Mouse (Mus musculus): Measurements from ENCODE around the gene Hdlbp.
A peak's percentile ranks its signal among the peaks of the same experiment; 100 is the strongest.
"Not testable (repeated sequence)": the region's sequence is repeated elsewhere in the genome, so short reads cannot be mapped to it uniquely, and the experiment has no call there.

Gene Hdlbp

DNA sequence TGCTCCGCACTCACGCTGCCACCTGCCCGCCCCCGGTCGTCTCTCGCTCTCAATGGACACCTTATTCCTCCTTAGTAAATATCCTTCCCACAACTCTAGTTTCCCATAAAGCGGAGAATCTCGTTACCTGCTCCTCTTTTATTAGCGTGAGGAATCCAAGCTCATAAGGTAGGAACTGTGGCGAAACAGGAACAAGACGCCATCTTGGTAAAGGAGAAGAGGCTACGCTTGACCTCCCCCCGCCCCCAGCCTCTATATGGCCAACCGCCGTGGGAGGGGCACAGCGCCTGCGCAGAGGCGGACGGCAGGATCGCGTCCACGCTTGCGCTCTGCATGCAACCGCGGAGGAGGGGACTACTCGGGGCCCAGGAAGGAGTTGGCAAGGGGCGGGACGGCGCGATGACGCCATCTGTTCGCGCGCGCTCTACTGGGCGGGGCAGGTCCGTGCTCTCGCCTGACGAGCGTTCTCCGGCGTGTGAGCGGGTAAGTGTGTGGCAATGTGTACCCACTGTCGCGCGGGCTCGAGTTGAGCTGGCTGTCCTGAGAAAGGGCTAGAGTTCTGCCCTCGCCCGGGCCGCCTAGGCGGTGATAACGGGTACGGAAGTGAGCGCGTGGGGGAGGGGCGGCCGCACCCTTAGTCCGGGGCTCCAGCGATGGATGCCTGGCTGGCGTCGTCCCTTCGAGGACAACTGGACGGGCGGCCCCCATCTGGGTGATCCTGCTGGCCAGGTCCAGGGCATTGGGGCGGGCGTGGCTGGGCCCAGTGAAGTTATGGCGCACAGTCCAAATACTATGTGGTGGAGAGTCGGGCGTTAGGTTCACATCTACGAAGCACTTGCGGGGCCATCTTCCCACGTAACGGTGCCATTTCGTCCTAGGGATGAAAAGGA, at the start of gene Hdlbp:
Gene Hdlbp, minus strand, starts transcription at position 230 of the 890 bp plus-strand sequence.
- DNase-seq = peak; percentile 99 to 100

DNA sequence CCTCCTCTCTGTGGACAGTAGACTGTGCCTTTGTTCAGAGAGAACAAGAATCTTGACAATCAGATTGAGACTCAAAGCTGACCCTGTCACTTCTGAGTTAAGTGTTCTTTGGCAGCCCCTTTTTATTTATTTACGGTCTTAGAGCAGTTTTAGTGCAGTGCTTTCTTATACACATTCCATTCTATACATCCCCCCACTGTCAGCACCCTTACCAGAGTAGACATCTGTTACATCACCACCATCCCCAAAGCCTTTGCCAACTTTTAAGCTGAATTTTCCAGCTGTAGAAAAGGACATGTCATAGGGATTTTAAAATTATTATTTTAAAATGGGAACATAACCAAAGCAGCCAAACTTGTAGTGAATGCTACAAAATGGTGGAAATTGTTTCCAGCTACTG, 43.7 kb upstream of the Hdlbp start:
- DNase-seq = no peak

DNA sequence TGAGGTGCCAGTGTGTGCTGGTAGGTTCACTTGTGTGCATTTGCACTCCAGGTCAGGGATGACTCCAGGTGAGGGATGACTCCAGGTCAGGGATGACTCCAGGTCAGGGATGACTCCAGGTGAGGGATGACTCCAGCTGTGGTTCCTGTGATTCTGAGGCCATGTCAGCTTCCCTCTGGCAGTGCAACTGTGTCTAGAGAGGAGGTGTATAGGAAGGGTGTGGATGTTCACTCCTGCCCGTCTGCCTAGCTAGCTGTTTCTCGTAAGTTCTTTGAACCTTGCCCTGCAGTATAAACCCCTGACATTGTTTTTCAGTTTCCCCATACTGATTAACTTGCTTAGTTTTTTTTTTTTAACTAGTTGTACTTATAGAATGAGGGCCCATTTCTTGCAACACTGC, 42.9 kb upstream of the Hdlbp start:
- no peak for DNase-seq

DNA sequence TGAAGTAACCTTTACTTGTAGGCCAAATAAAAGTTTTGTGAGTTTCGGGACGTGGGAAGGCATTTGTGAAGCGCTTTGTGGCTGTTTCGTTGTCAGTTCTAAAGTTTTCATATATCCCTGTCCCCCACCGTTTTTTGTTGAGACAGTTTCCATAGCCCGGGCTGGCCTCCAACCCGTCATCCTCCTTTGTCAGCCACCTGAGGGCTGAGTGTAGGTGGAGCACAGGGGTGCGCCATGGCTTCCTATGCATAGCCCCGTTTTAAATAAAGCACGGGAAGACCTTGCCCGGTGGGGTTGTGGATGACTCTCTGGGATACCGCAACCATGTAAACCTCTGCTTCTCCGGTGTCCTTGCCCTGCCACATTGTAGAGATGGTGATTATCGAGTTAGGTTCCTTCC, 34.6 kb upstream of the Hdlbp start:
- no peak for DNase-seq

DNA sequence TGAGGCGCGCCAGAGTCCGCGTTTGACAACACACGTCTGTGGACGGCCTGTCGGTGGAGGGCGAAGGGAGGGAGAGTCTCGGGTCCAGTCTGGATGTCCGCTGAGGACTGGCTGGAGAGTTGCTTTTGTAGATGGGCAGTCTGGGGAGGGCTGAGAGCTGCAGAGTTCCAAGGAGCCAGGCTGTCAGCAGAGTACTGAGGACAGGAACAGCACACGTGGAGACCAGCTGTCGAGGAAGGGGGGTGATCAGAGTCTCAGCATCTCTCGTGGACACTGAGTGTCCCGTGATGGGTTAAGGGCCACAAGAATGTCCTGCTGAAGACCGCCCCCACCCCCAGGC, 33.7 kb upstream of the Hdlbp start:
- no peak for DNase-seq

DNA sequence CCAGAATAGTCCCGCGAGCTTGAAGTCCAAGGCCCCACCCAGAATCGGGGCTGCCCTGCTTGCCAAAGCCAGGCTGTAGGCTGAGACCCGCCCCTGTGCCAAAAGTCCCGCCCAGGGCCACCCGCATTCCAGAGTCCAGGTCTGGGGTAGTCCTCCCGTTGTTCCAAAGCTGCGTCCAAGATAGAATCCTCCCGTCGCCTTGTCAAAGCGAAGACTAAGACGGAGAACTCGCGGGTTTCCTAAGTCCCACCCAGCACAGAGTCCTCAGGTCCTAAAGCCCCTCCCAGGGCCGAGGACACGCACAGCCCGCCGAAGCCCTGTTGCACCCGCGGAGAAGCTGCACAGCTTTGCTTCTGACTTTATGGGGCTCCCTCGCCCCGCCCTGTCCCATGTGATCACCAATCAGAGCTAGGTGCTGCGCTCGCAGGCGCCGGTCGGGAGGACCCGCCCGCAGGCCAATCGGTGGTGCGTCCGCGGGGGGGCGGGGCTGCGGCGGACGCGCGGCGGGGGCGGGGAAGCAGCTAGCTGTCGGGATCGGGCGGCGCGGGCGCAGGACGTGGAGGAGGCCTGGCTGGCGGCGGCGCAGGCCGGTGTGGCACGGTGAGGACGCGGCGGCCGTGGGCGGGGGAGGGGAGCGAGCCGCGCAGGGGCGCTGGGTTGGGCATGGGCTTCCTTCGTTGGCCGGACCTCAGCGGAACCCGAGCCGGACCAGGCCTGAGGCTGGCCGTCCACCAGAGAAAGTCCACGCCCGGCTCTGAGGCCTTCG, 33.2 kb upstream of the Hdlbp start, which contains the start of gene Farp2:
Gene Farp2, plus strand, starts transcription at position 495 of the 766 bp plus-strand sequence.
- peak; percentile 94 to 98 for DNase-seq

DNA sequence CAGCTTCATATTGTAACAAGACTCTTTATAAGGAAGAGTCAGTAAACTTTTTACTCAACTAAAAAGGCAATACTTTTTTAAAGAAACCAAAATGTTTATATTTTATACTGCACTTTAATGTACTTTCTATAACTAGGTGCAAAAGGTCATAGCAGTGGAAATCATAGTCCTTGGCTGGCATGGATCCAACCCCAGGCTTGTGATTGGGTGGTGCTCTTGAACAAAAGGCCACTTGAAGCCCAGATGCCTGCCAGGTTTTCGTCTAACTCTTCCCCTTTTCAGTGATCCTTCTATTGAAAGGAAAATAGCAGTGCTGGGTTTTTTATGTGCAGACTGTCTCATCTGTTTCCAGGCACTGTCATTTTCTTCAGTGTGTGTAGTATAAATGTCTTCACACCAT, 30.0 kb upstream of the Hdlbp start:
- DNase-seq = peak in 1 of 2 experiments; percentile 16

DNA sequence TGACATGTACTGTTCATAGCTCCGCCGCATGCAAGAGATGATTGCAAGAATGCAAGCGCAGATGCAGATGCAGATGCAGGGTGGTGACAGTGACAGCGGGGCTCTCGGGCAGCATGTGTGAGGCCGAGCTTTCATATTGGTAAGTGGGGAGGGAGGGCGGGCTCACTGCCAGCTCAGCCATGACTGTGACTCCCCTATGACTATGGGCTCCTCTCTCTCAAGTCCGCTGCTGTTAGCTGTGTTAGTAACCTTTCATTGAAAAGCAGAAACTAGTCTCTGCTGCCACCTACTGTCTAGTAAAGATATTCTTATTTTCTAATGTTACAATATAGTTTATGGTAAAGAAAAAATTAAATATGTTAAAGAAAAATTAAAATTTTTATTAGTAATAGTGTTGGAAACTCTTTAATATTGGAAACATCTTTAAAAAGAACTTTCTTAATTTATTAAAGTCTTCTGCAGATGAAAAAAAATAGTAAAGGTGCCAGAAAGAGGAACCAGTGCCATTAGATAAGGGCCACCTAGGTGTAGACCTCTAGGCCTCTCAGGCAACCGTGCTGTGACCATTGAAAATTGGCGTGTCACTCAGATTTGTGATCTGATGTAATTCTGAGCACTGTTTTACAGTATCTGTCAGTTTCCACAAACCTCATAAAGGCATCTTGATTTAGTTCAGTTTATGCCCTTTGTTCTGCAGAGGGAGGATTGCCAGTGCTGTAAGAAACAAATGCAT, 28.5 kb upstream of the Hdlbp start:
- DNase-seq = peak; percentile 26 to 41

DNA sequence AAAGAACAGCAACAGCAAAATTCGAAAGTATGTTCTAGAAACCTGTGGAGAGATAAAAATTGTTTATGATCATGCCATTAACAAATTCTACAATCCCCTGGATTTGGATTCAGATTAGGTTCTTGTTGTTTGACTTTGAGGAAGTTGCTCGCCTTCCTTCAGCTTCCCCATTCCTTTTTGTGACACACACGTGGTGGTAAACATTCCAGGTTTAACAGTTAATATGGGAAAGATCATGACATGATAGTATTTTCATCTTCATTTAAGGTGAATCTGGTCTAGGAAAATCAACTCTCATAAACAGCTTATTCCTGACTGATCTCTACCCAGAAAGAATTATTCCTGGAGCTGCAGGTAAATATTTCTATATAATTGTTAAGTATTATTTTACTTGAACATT, 16.7 kb upstream of the Hdlbp start:
- DNase-seq = no peak

DNA sequence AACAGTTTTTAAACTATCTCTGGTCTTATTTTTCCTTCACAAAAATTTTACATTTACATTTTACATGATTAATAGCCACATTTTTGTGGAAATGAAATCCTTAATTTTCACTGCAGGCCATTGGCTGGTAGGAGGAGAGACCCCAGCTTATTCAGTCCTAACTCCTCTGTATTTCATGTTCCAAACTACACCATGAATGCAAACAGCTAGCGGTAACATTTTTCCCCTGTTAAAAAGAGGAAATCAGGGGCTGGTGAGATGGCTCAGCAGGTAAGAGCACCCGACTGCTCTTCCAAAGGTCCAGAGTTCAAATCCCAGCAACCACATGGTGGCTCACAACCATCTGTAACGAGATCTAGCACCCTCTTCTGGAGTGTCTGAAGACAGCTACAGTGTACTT, 7.7 kb upstream of the Hdlbp start:
- not testable (repeated sequence) for DNase-seq

DNA sequence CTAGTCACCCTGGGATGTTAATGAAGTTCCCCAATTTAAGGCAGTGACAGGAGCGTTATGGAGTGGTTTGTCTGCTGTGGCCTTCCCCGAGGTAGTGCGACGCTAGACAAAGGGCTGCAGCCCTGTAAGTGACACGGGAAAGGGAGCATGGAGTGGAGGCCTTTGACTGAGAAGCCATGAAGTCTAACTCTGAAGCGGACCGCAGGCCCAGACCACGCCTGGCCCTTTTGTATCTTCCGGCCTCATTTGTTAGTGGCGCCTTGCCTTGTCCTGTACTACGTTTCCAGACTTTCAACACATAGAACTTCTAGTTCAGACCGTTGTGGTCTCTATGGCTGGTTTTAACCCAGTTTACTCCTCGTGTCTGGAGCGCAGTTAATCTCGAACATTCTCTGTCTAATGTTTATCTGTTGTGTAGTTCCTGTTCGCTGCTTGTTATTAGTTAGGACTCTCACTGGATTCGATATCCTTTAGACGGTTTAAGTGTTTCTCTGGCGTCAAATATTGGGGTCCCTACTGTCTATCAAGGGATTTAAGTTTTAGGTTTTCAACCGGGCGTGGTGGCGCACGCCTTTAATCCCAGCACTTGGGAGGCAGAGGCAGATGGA, 965 bp upstream of the Hdlbp start:
- DNase-seq = no peak

DNA sequence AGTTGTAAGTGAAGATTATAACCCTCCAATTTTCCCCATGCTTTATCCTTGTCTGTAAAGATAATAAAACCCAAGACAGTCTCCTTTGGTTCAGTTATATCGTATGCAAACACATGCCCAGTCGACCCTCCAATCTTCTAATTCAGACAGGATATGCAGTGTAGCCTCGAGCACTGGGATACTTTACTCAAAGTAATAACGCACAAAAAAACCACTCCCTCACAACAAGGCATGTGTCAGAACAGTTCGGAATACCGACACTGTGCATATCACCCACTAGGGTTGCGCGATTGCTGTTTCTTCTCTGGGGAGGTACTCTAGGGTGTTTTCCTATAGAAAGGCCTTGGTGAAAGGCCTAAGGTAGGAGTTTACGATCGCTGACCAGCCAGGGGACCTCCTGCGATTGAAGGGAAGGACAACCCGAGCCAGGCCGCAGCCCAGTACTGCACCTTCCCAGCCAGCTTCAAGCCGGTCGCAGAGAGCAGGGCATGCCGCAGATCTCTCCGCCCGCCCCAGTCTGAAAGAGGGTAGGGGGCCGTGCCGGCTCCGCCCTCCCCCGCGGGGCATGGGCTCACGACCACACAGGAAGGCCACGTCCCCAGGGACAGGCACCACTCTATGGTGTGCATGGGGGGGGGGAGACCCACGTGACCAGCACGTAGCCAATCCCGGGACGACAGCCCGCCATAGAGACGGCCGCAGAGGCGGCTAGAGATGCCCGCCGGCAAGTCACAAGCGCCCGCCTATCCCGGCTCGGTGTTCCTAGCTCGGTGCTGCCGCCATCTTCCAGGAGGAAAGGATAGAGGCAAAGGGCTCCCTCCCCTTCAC, 643 bp downstream of the Hdlbp start:
- peak; percentile 99 for DNase-seq

DNA sequence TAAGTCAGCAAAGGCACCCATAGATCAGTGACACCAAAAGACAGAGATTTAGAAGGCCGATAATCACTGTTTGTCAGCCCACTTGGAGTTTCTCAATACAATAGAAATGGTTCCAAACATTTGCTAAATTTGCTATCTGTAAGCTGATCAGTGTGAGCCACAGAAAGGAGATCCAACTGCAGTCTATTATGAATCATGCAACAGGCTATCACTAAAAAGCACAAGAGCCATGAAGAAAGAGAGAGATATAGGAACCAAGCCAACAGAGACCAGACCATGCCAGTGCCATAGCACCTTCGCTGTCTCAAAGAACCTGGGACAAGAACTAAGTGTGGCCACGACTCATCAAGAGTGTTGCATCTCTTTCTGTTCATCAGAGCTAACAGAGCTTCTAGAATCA, 2.9 kb downstream of the Hdlbp start:
- DNase-seq = no peak

DNA sequence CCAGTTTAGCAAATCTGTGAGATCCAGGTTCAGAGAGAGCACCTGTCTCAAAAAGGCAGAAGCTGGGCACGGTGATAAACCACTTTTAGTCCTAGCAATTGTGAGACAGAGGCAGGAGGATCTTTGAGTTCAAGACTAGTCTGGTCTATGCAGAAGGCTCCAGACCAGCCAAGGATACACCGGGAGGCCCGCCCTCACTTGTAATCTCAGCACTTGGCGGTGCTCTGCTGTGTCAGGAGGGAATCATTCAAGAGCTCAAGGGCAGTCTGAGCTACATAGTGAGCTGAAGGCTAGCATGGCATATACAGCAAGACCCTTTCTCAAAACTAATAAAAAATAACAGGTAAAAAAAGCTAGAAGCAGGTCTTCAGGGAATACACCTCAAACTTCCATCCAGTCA, 10.0 kb downstream of the Hdlbp start:
- DNase-seq = no peak

DNA sequence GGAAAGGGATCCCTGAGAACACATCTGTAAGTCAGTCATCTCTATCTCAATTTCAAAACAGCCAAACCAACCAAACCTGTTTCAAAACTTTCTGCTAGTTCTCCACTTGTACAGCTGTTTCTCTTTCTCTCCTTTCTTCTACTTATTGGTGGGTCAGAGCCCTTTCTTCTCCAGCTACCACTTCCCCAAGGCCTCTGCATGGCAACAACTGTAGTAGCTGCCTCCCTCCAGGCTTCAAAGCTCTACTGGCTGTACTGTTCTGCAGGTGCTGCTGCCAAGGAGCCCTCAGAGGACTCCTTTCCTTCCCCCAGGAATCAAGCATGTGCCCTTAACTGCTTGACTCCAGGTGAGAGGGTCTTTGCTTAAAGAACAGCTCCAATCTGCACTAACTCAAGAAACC, 12.9 kb downstream of the Hdlbp start:
- no peak for DNase-seq

DNA sequence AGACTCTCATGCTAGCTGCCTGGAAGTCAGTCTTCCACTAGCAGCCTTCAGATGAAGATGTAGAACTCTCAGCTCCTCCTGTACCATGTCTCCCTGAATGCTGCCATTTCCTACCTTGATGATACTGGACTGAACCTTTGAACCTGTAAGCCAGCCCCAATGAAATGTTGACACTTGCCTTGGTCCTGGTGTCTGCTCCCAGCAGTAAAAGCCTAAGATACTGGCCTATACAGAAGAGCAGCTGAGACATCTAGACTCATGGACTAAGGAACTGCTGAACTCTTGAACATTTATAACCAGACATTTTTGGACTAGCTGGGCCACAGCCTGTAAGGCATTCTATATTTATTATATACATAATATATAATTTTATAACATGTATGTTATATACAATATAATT, 13.5 kb downstream of the Hdlbp start:
- no peak for DNase-seq

DNA sequence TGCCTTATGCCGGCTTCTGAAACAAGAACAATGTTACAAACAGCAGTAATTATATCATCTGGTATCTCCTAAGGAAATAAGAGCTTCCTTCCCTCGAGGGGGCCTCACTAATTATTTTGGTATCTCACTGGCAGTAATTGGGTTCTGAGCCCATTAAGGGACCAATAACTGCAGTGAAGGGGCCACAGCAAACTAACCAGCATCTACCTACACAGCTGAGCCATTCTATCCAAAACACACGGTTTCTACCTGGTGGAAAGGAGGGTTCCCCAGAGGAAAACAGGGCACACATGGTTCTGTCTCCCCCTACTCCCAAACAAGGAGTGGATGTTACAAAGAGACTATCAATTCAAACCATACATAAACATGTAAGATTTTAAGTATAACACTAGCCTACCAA, 19.5 kb downstream of the Hdlbp start:
- no peak for DNase-seq

DNA sequence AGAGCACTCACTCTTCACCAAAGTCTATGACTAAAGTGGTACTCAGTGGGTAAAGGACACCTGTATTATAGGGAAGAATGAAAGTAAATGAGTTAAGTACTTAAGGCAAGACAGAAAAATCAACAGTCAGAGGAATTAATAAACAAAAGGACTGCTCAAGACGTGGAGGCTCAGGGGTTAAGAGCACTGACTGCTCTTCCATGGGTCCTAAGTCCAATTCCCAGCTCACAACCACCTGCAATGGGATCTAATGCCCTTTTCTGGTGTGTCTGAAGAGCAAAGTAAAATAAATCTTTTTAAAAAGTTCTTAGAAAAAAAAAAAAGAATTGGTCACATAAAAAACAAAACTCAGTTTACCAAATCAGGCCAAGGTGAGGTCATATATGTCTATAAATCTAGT, 20.3 kb downstream of the Hdlbp start:
- no peak for DNase-seq

DNA sequence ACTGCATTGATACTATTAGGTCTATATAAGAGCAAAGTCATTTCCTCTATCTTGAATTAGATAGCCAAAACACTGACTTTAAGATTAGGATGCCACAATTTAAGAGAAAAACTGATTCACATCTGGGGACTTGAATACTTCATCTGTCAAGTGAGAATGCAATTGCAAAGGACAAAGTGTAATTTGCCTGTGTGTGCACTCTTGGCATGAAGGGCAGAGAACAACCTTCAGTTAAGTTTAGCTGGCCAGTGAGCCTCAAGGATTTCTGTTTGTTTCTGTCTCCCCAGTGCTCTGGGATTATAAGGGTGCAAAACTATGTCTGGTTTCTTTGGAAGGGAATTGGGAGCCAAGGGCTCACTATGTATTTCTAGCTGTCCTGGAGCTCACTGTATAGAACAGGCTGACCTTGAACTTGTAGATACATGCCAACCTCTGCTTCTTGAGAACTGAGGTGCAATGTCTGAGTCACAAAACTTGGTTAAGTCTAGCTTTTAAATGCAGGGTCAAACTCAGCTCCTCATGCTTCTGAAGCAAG, 24.8 kb downstream of the Hdlbp start:
- no peak for DNase-seq

DNA sequence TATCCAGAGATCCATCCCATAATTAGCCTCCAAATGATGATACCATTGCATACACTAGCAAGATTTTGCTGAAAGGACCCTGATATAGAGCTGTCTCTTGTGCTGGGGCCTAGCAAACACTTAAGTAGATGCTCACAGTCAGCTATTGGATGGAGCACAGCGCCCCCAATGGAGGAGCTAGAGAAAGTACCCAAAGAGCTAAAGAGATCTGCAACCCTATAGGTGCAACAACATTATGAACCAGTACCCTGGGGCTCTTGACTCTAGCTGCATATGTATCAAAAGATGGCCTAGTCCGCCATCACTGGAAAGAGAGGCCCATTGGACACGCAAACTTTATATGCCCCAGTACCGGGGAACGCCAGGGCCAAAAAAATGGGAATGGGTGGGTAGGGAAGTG, 28.5 kb downstream of the Hdlbp start:
- DNase-seq = not testable (repeated sequence)

DNA sequence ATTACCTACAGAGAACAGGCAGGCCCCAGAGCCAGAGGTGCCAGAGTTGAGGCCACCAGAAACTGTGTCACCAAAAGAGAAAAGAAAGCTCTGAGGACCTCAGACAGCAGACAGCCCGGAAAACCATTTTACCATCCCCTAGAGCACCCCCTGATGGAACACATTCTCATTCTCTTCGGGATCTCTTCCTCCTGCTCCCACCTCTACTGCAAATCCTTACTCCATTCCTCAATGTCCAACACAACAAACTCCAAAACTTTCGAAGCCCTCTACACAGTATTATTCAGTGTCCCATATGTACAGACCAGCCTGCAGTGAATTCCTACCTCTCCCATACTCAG, 32.8 kb downstream of the Hdlbp start:
- no peak for DNase-seq

Measured in cerebellum, postnatal 25 days (tissue).